Mouse (Mus musculus): ENCODE results near the gene 4933406M09Rik. TPM values are rescaled to one million over a fixed set of nuclear protein-coding genes. Genes with fewer than 3 reads are reported as not detected.

4933406M09Rik gene
- polyA plus RNA-seq (2014; fragmentation: Illumina TruSeq; extraction: RNeasy Lipid Tissue Mini Kit (QIAGEN cat#74804); ENCODE audit: low read depth, low replicate concordance), result 0.45 TPM

GRCm38 (mm10) chr1:134385666-134386065 lies at the start of gene 4933406M09Rik:
Gene 4933406M09Rik, plus strand, starts transcription at chr1:134385940.

GRCm38 (mm10) chr1:134361857-134362212 lies 23.9 kb upstream of the 4933406M09Rik start, which contains the start of gene Tmem183a:
Gene Tmem183a, minus strand, starts transcription at chr1:134361979.

GRCm38 (mm10) chr1:134405509-134406413 lies 20.0 kb downstream of the 4933406M09Rik start, which contains the start of gene Cyb5r1:
Gene Cyb5r1, plus strand, starts transcription at chr1:134405559.

GRCm38 (mm10) chr1:134415168-134415831 lies 29.6 kb downstream of the 4933406M09Rik start, which contains the start of gene Adipor1:
Gene Adipor1, plus strand, starts transcription at chr1:134415378.

Other genes starting within 250 kb of the 4933406M09Rik start
- gene Chil1, start 203.8 kb upstream of the 4933406M09Rik start, polyA plus RNA-seq (2014; fragmentation: Illumina TruSeq; extraction: RNeasy Lipid Tissue Mini Kit (QIAGEN cat#74804); ENCODE audit: low read depth, low replicate concordance), result 0.86 TPM
- gene Mybph, start 192.5 kb upstream of the 4933406M09Rik start, polyA plus RNA-seq (2014; fragmentation: Illumina TruSeq; extraction: RNeasy Lipid Tissue Mini Kit (QIAGEN cat#74804); ENCODE audit: low read depth, low replicate concordance), result not detected
- 26.5 TPM for gene Adora1, start 150.5 kb upstream of the 4933406M09Rik start, polyA plus RNA-seq (2014; fragmentation: Illumina TruSeq; extraction: RNeasy Lipid Tissue Mini Kit (QIAGEN cat#74804); ENCODE audit: low read depth, low replicate concordance)
- gene Myog, start 96.0 kb upstream of the 4933406M09Rik start, polyA plus RNA-seq (2014; fragmentation: Illumina TruSeq; extraction: RNeasy Lipid Tissue Mini Kit (QIAGEN cat#74804); ENCODE audit: low read depth, low replicate concordance), result not detected
- 2.8 TPM for gene Ppfia4, start 53.0 kb upstream of the 4933406M09Rik start, polyA plus RNA-seq (2014; fragmentation: Illumina TruSeq; extraction: RNeasy Lipid Tissue Mini Kit (QIAGEN cat#74804); ENCODE audit: low read depth, low replicate concordance)
- 41.2 TPM for gene Tmem183a, start 24.0 kb upstream of the 4933406M09Rik start, polyA plus RNA-seq (2014; fragmentation: Illumina TruSeq; extraction: RNeasy Lipid Tissue Mini Kit (QIAGEN cat#74804); ENCODE audit: low read depth, low replicate concordance)
- gene Cyb5r1, start 19.6 kb downstream of the 4933406M09Rik start, polyA plus RNA-seq (2014; fragmentation: Illumina TruSeq; extraction: RNeasy Lipid Tissue Mini Kit (QIAGEN cat#74804); ENCODE audit: low read depth, low replicate concordance), result 34.4 TPM
- gene Adipor1, start 29.4 kb downstream of the 4933406M09Rik start, polyA plus RNA-seq (2014; fragmentation: Illumina TruSeq; extraction: RNeasy Lipid Tissue Mini Kit (QIAGEN cat#74804); ENCODE audit: low read depth, low replicate concordance), result 99.6 TPM
- gene Klhl12, start 69.6 kb downstream of the 4933406M09Rik start, polyA plus RNA-seq (2014; fragmentation: Illumina TruSeq; extraction: RNeasy Lipid Tissue Mini Kit (QIAGEN cat#74804); ENCODE audit: low read depth, low replicate concordance), result 24.2 TPM
- gene Rabif, start 108.7 kb downstream of the 4933406M09Rik start, polyA plus RNA-seq (2014; fragmentation: Illumina TruSeq; extraction: RNeasy Lipid Tissue Mini Kit (QIAGEN cat#74804); ENCODE audit: low read depth, low replicate concordance), result 17.9 TPM
- 0.53 TPM for gene Mgat4e, start 163.7 kb downstream of the 4933406M09Rik start, polyA plus RNA-seq (2014; fragmentation: Illumina TruSeq; extraction: RNeasy Lipid Tissue Mini Kit (QIAGEN cat#74804); ENCODE audit: low read depth, low replicate concordance)
- 21.8 TPM for gene Kdm5b, start 174.2 kb downstream of the 4933406M09Rik start, polyA plus RNA-seq (2014; fragmentation: Illumina TruSeq; extraction: RNeasy Lipid Tissue Mini Kit (QIAGEN cat#74804); ENCODE audit: low read depth, low replicate concordance)